Mouse (Mus musculus): ENCODE data around the gene Npas4. TPM values are rescaled to one million over a fixed set of nuclear protein-coding genes. Genes with fewer than 3 reads are reported as not detected.

Npas4 gene
- polyA plus RNA-seq, 1 experiment from 2014 or later: not detected

Other genes with a start within 250 kb of the Npas4 start
- gene Rbm4b, start 233.8 kb downstream of the Npas4 start, polyA plus RNA-seq (2016; fragmentation: Nextera tagmentation; extraction: Ambion mirVana): 87.3 and 113 TPM in 2 replicates
- 91.5 and 108 TPM in 2 replicates for gene Rbm4, start 196.4 kb downstream of the Npas4 start, polyA plus RNA-seq (2016; fragmentation: Nextera tagmentation; extraction: Ambion mirVana)
- gene Gm21992, start 178.7 kb downstream of the Npas4 start, polyA plus RNA-seq (2016; fragmentation: Nextera tagmentation; extraction: Ambion mirVana): 32.7 and 33.8 TPM in 2 replicates
- gene Rbm14, start 178.7 kb downstream of the Npas4 start, polyA plus RNA-seq (2016; fragmentation: Nextera tagmentation; extraction: Ambion mirVana): 134 TPM in 2 replicates
- gene Ccs, start 151.0 kb downstream of the Npas4 start, polyA plus RNA-seq (2016; fragmentation: Nextera tagmentation; extraction: Ambion mirVana): 48.9 and 55.3 TPM in 2 replicates
- not detected in 2 replicates for gene Ccdc87, start 150.9 kb downstream of the Npas4 start, polyA plus RNA-seq (2016; fragmentation: Nextera tagmentation; extraction: Ambion mirVana)
- 13.3 and 18.5 TPM in 2 replicates for gene Ctsf, start 135.2 kb downstream of the Npas4 start, polyA plus RNA-seq (2016; fragmentation: Nextera tagmentation; extraction: Ambion mirVana)
- 1.6 and 2.7 TPM in 2 replicates for gene Actn3, start 112.4 kb downstream of the Npas4 start, polyA plus RNA-seq (2016; fragmentation: Nextera tagmentation; extraction: Ambion mirVana)
- gene Zdhhc24, start 111.6 kb downstream of the Npas4 start, polyA plus RNA-seq (2016; fragmentation: Nextera tagmentation; extraction: Ambion mirVana): 7.0 and 8.5 TPM in 2 replicates
- gene Bbs1, start 83.7 kb downstream of the Npas4 start, polyA plus RNA-seq (2016; fragmentation: Nextera tagmentation; extraction: Ambion mirVana): 5.1 and 9.0 TPM in 2 replicates
- gene Dpp3, start 62.0 kb downstream of the Npas4 start, polyA plus RNA-seq (2016; fragmentation: Nextera tagmentation; extraction: Ambion mirVana): 196 and 198 TPM in 2 replicates
- 1.4 and 2.1 TPM in 2 replicates for gene Peli3, start 47.2 kb downstream of the Npas4 start, polyA plus RNA-seq (2016; fragmentation: Nextera tagmentation; extraction: Ambion mirVana)
- gene Mrpl11, start 28.2 kb downstream of the Npas4 start, polyA plus RNA-seq (2016; fragmentation: Nextera tagmentation; extraction: Ambion mirVana): 161 and 187 TPM in 2 replicates
- gene Slc29a2, start 33.5 kb upstream of the Npas4 start, polyA plus RNA-seq (2016; fragmentation: Nextera tagmentation; extraction: Ambion mirVana): 7.3 and 8.6 TPM in 2 replicates
- gene B4gat1, start 48.5 kb upstream of the Npas4 start, polyA plus RNA-seq (2016; fragmentation: Nextera tagmentation; extraction: Ambion mirVana): 35.5 and 35.6 TPM in 2 replicates
- 1.8 and 3.1 TPM in 2 replicates for gene AC124502.3, start 48.6 kb upstream of the Npas4 start, polyA plus RNA-seq (2016; fragmentation: Nextera tagmentation; extraction: Ambion mirVana)
- gene Brms1, start 51.0 kb upstream of the Npas4 start, polyA plus RNA-seq (2016; fragmentation: Nextera tagmentation; extraction: Ambion mirVana): 74.6 and 84.6 TPM in 2 replicates
- gene Rin1, start 60.2 kb upstream of the Npas4 start, polyA plus RNA-seq (2016; fragmentation: Nextera tagmentation; extraction: Ambion mirVana): 3.1 and 3.5 TPM in 2 replicates
- 37.1 and 42.5 TPM in 2 replicates for gene Cd248, start 77.8 kb upstream of the Npas4 start, polyA plus RNA-seq (2016; fragmentation: Nextera tagmentation; extraction: Ambion mirVana)
- gene Tmem151a, start 95.2 kb upstream of the Npas4 start, polyA plus RNA-seq (2016; fragmentation: Nextera tagmentation; extraction: Ambion mirVana): 2.4 and 2.5 TPM in 2 replicates
- gene Yif1a, start 98.2 kb upstream of the Npas4 start, polyA plus RNA-seq (2016; fragmentation: Nextera tagmentation; extraction: Ambion mirVana): 65.4 and 78.0 TPM in 2 replicates
- 20.2 and 28.1 TPM in 2 replicates for gene Cnih2, start 108.2 kb upstream of the Npas4 start, polyA plus RNA-seq (2016; fragmentation: Nextera tagmentation; extraction: Ambion mirVana)
- gene Rab1b, start 116.8 kb upstream of the Npas4 start, polyA plus RNA-seq (2016; fragmentation: Nextera tagmentation; extraction: Ambion mirVana): 276 and 296 TPM in 2 replicates
- gene Klc2, start 128.2 kb upstream of the Npas4 start, polyA plus RNA-seq (2016; fragmentation: Nextera tagmentation; extraction: Ambion mirVana): 28.2 and 30.6 TPM in 2 replicates